Mouse (Mus musculus): ENCODE measurements around the gene Clec16a. TPM values are rescaled to one million over a fixed set of nuclear protein-coding genes. Genes with fewer than 3 reads are reported as not detected.

The Clec16a gene
- polyA plus RNA-seq, 1 experiment from 2014 or later: 38.9 TPM

DNA sequence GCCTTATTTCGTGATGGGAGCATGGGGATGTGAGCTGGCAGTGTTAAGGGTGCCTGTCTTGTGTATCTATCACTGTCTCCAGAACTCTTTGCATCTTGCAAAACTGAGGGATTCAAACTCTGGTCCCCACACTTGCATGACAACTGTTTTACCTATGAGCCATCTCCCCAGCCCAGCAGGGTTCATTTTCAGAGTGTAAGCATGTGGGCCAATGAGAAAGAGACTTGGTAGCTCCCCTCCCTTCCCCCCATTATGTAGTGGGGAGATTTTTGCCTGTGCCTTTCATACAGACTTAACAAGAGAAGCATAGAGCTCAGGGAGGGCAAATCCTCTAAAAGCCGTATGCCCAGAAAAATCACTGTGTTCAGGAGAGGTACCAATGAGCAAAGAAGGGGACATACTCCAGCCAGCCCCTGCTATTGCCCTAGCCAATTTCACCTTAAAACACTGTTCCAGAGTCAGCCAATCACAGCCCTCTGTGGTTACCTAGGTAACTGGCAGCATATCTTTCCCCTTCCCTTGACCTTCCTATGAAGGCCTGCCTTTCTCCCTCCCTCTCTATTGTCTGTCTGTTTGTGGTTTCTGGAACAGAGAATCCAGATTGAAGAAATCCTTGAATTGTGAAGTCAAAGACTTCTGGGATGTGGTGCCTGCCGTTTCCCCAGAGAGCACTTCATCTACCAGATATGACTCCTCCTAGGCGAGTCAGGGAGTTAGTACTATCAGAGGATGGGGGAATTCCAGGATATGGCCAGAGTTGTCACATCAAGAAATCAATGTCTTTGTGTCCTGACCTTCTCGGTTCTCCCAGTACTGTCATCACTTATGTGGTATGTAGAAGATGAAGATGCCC lies 55.0 kb downstream of the Clec16a start:
- WGBS: 77% methylated on average over 5 of the region's 5 CpGs
- no peak for ATAC-seq (ENCODE audit: insufficient number of reproducible peaks, insufficient read depth, low FRiP score, low TSS enrichment)
- H3K4me1 ChIP-seq: 0 out of 2 replicates have a peak, but pooled peaks cover 3% of the 10 kb centered on the region

DNA sequence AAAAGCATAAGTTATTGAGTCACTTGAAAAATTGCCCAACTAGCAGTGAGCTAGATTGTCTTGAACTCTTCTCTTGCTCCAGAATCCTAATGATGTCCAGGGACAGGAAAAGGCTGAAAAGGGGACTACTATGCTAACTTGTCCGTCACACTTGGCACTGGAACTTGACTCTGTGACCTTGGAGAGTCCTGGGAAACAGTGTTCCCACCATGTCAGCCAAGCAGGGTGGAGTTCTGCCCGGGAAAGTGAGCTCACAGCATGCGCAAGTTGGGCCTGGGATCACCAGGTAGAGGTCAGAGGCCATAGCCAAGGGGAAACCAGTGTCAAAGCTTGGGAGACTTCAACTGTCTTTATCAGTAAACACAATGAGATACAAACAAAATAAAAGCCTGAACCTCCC lies 62.7 kb downstream of the Clec16a start:
- H3K27me3 ChIP-seq: no peaks in the 10 kb centered on the region
- peaks cover 7% of the 10 kb centered on the region; the same call in 1 of the 2 replicates for H3K36me3 ChIP-seq
- 88% methylated on average over 3 of the region's 3 CpGs for WGBS
- 0 out of 2 replicates have a peak, but pooled peaks cover 3% of the 10 kb centered on the region for H3K4me1 ChIP-seq
- no peak overlapping the region for H3K27ac ChIP-seq
- H3K9ac ChIP-seq: no peak overlapping the region
- ATAC-seq (ENCODE audit: insufficient number of reproducible peaks, insufficient read depth, low FRiP score, low TSS enrichment): no peak
- H3K4me3 ChIP-seq: no peak overlapping the region
- H3K9me3 ChIP-seq: no peaks in the 10 kb centered on the region
- no peak overlapping the region for H3K4me2 ChIP-seq (replicated peaks)

More for the DNA sequence above, 55.0 kb downstream of the Clec16a start:
- H3K27ac ChIP-seq: no peak overlapping the region
- 0 out of 2 replicates have a peak, but pooled peaks cover 4% of the 10 kb centered on the region for H3K36me3 ChIP-seq
- H3K27me3 ChIP-seq: no peaks in the 10 kb centered on the region
- no peak overlapping the region for H3K4me3 ChIP-seq
- no peak overlapping the region for H3K4me2 ChIP-seq (replicated peaks)
- no peak overlapping the region for H3K9ac ChIP-seq
- H3K9me3 ChIP-seq: no peaks in the 10 kb centered on the region

- WGBS: 91% methylated on average over 7 of the region's 7 CpGs
- no peak overlapping the region for H3K4me2 ChIP-seq (replicated peaks)
- no peaks in the 10 kb centered on the region for H3K9me3 ChIP-seq
- ATAC-seq (ENCODE audit: insufficient number of reproducible peaks, insufficient read depth, low FRiP score, low TSS enrichment): no peak
- no peaks in the 10 kb centered on the region for H3K4me1 ChIP-seq
- H3K36me3 ChIP-seq: peaks cover 20% of the 10 kb centered on the region
- H3K4me3 ChIP-seq: no peak overlapping the region
- no peak overlapping the region for H3K27ac ChIP-seq
- no peaks in the 10 kb centered on the region for H3K27me3 ChIP-seq
- no peak overlapping the region for H3K9ac ChIP-seq
Measured at GRCm38 (mm10) chr16:10609921-10610320, 64.8 kb downstream of the Clec16a start.

DNA sequence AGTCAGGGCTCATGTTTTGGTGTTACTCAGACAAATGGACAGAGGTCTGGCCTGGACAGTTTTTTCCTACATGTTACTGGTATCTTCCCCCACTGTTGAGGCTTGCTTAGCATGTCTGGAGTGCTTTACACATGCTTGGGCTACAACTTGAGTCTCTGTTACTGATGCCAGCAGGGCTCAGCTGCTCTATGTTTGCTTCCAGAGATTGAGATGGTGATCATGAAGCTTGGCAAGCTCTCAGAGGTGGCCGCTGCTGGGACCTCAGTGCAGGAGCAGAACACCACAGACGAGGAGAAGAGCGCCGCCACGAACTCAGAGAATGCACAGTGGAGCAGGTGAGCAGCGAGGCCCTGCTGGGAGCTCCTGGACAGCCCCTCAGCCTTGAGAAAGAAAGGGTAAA lies 65.7 kb downstream of the Clec16a start:
- Histone ChIP-seq H3K36me3 (peaks cover 29% of the 10 kb centered on the region), H3K27ac (no peak overlapping the region), H3K27me3 (no peaks in the 10 kb centered on the region), H3K4me2 (replicated peaks) (no peak overlapping the region), H3K9me3 (no peaks in the 10 kb centered on the region), H3K4me1 (no peaks in the 10 kb centered on the region), H3K9ac (no peak overlapping the region), H3K4me3 (no peak overlapping the region)
- 90% methylated on average over 6 of the region's 6 CpGs for WGBS
- ATAC-seq (ENCODE audit: insufficient number of reproducible peaks, insufficient read depth, low FRiP score, low TSS enrichment): no peak

- no peak overlapping the region for H3K4me3 ChIP-seq
- H3K4me2 ChIP-seq (replicated peaks): no peak overlapping the region
- H3K9me3 ChIP-seq: no peaks in the 10 kb centered on the region
- no peak overlapping the region for H3K27ac ChIP-seq
- H3K4me1 ChIP-seq: no peaks in the 10 kb centered on the region
- ATAC-seq (ENCODE audit: insufficient number of reproducible peaks, insufficient read depth, low FRiP score, low TSS enrichment): no peak
- H3K27me3 ChIP-seq: no peaks in the 10 kb centered on the region
- no peak overlapping the region for H3K9ac ChIP-seq
- 85% methylated on average over 4 of the region's 4 CpGs for WGBS
- peaks cover 32% of the 10 kb centered on the region for H3K36me3 ChIP-seq
Measured at GRCm38 (mm10) chr16:10611306-10611705, 66.2 kb downstream of the Clec16a start.

- 86% methylated on average over 2 of the region's 2 CpGs for WGBS
Measured at GRCm38 (mm10) chr16:10613996-10614395, 68.9 kb downstream of the Clec16a start.

GRCm38 (mm10) chr16:10620961-10621614 lies 75.9 kb downstream of the Clec16a start:
- Histone ChIP-seq H3K9ac (no peak overlapping the region), H3K9me3 (no peaks in the 10 kb centered on the region), H3K27me3 (no peaks in the 10 kb centered on the region), H3K36me3 (0 out of 2 replicates have a peak, but pooled peaks cover 9% of the 10 kb centered on the region), H3K27ac (0 out of 2 replicates have a peak overlapping the region, but pooled peaks have one; percentile 8), H3K4me3 (no peak overlapping the region), H3K4me2 (replicated peaks) (no peak overlapping the region), H3K4me1 (peaks cover 19% of the 10 kb centered on the region)
- 57% methylated on average over 6 of the region's 6 CpGs for WGBS
- ATAC-seq (ENCODE audit: insufficient number of reproducible peaks, insufficient read depth, low FRiP score, low TSS enrichment): no peak

More at GRCm38 (mm10) chr16:10613996-10614395, 68.9 kb downstream of the Clec16a start:
- Histone ChIP-seq H3K9me3 (no peaks in the 10 kb centered on the region), H3K4me1 (no peaks in the 10 kb centered on the region), H3K4me3 (no peak overlapping the region), H3K36me3 (peaks cover 28% of the 10 kb centered on the region), H3K4me2 (replicated peaks) (no peak overlapping the region), H3K27me3 (no peaks in the 10 kb centered on the region), H3K27ac (no peak overlapping the region), H3K9ac (no peak overlapping the region)
- no peak for ATAC-seq (ENCODE audit: insufficient number of reproducible peaks, insufficient read depth, low FRiP score, low TSS enrichment)

DNA sequence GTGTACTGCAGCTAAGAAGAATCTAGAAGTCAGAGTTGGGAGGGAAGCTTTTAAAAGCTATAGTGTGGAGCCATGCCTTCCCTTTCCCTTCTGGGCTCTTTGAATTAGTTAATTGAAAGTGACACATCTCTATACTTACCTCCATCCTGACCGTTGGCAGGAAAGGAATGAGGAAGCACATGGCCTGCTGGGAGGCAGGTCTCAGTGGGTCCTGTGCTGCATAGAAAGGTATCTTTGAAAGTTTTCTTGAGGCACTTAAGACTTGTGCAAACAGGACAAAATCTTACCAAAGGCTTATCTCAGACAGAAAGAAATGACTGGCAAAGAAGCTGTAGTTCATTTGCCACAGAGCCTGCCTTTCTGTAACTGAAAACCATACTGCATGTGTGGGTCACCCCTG lies 76.6 kb downstream of the Clec16a start:
- Histone ChIP-seq H3K27ac (0 out of 2 replicates have a peak overlapping the region, but pooled peaks have one; percentile 8), H3K36me3 (0 out of 2 replicates have a peak, but pooled peaks cover 9% of the 10 kb centered on the region)
- 17% methylated on average over 1 of the region's 1 CpGs for WGBS

GRCm38 (mm10) chr16:10626116-10626515 lies 81.0 kb downstream of the Clec16a start:
- no peak for ATAC-seq (ENCODE audit: insufficient number of reproducible peaks, insufficient read depth, low FRiP score, low TSS enrichment)
- Histone ChIP-seq H3K36me3 (peaks cover 15% of the 10 kb centered on the region), H3K27ac (no peak overlapping the region), H3K9me3 (no peaks in the 10 kb centered on the region), H3K4me2 (replicated peaks) (no peak overlapping the region), H3K4me3 (no peak overlapping the region), H3K4me1 (peaks cover 10% of the 10 kb centered on the region), H3K27me3 (no peaks in the 10 kb centered on the region), H3K9ac (no peak overlapping the region)
- WGBS: 86% methylated on average over 1 of the region's 1 CpGs

More for the DNA sequence above, 76.6 kb downstream of the Clec16a start:
- Histone ChIP-seq H3K4me3 (no peak overlapping the region), H3K9ac (no peak overlapping the region), H3K4me2 (replicated peaks) (no peak overlapping the region), H3K9me3 (no peaks in the 10 kb centered on the region), H3K4me1 (peaks cover 19% of the 10 kb centered on the region), H3K27me3 (no peaks in the 10 kb centered on the region)
- no peak for ATAC-seq (ENCODE audit: insufficient number of reproducible peaks, insufficient read depth, low FRiP score, low TSS enrichment)

GRCm38 (mm10) chr16:10627136-10627668 lies 82.1 kb downstream of the Clec16a start:
- no peak overlapping the region for H3K4me2 ChIP-seq (replicated peaks)
- peaks cover 15% of the 10 kb centered on the region for H3K36me3 ChIP-seq
- no peak overlapping the region for H3K9ac ChIP-seq
- no peaks in the 10 kb centered on the region for H3K27me3 ChIP-seq
- H3K27ac ChIP-seq: no peak overlapping the region
- WGBS: 85% methylated on average over 6 of the region's 6 CpGs
- no peaks in the 10 kb centered on the region for H3K4me1 ChIP-seq
- ATAC-seq (ENCODE audit: insufficient number of reproducible peaks, insufficient read depth, low FRiP score, low TSS enrichment): no peak
- H3K9me3 ChIP-seq: no peaks in the 10 kb centered on the region
- H3K4me3 ChIP-seq: no peak overlapping the region

DNA sequence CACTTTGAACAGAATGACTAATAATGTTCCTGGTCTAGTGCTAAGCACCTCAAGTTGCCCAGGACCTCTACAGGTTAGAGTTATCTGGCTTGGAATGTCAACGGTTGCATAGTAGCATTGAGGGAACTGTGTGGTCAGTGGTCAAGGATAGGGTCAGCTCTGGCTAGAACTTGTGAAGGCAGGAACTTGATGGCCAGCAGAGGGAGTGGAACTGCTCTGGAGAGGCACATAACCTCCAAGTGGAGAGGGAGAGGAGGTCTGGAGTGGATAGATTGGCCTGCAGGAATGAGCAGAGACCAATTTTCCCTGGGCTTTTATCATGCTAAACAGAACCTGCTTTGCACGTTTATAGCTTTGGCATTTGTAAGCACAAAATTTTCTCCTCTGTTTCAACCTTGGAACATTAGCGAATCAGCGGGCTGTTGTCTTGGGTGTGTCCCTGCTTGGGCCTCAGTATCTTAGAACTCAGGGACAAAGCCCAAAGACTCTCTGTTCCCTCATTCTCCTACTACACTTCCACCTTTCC lies 83.0 kb downstream of the Clec16a start:
- Histone ChIP-seq H3K9me3 (no peaks in the 10 kb centered on the region), H3K9ac (no peak overlapping the region), H3K4me2 (replicated peaks) (no peak overlapping the region), H3K4me3 (no peak overlapping the region), H3K4me1 (no peaks in the 10 kb centered on the region), H3K27ac (no peak overlapping the region), H3K27me3 (no peaks in the 10 kb centered on the region), H3K36me3 (peaks cover 15% of the 10 kb centered on the region)
- 89% methylated on average over 4 of the region's 4 CpGs for whole genome bisulfite sequencing
- ATAC-seq (ENCODE audit: insufficient number of reproducible peaks, insufficient read depth, low FRiP score, low TSS enrichment): no peak
